Mouse (Mus musculus) urinary bladder, postnatal 4 days (tissue): ENCODE results near the gene Kcna2.

ENCODE experiments used
- DNase-seq, 2 experiments: peaks; one replicate each; pipeline ENCODE4 v3.0.0; 2021 to 2022; ENCODE audit warnings: low spot score in 2 of 2

Kcna2 gene

DNA sequence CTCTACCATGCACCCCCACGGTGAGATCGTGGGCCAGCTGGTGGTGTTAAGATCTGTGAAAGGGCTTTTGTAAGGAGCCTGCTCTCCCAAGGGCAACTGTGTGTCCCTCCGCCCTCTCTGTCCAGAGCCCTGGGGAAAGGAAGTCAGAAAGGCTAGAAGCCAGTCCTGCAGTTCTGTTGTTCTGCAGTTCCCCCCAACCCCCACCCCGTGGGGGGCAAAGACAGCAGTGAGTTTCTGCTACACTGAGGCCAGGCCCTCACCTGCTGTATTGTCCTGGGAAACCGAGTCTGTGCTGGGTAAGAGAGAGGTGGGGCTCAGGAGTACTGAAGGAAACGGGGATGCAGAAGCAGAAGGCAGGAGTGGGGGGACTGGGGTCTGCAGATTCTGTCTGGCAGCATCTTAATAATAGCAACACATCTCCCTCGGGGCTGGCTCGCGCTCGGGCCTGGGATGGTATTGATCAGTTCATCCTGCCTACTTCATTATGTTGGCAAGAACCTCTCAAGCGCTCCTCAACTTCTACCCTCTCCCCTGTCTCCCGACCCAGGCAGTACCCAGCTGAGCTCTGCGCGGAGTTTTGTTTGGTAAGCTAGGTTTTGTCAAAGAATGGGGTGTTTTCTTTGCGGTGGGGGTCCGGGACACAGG, at the start of gene Kcna2:
Gene Kcna2 (plus strand): TSS at position 336 of the 645 bp plus-strand sequence.
- no peak for DNase-seq

DNA sequence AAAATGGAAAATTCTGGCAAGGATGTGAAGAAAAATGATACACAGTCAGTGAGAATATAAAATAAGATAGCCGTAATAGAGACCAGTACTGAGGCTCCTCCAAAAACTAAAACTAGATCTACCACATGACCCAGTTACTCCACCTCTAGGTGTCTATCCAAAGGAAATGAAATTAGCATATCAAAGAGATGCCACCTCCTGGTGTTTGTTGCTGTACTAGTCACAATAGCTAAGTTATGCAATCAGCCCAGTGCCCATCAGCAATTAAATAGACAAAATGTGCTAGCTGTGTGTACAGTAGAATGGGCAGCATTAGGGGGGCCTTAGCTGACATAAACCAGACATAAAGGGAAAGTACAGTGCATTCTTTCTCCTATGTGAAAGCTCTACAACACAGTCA, 39.5 kb upstream of the Kcna2 start:
- no peak for DNase-seq

DNA sequence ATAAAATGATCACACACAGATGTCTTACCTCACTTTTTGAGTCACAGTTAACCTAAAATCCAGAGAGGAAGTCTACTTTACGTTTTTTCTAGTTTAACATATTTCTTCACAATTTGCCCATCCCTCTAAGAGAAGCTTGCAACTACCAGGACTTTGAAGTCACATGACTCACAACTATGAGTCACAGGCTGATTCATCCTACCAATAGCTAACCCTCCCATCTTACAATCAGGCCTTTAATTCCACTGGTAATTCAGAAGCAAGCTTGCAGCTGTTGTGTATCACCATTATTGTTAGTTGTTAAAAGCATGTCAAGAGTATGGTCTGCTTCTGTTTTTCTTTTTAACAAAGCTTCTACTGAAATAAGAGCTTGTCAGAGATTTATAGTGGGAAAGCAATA, 38.2 kb upstream of the Kcna2 start:
- DNase-seq, result no peak

DNA sequence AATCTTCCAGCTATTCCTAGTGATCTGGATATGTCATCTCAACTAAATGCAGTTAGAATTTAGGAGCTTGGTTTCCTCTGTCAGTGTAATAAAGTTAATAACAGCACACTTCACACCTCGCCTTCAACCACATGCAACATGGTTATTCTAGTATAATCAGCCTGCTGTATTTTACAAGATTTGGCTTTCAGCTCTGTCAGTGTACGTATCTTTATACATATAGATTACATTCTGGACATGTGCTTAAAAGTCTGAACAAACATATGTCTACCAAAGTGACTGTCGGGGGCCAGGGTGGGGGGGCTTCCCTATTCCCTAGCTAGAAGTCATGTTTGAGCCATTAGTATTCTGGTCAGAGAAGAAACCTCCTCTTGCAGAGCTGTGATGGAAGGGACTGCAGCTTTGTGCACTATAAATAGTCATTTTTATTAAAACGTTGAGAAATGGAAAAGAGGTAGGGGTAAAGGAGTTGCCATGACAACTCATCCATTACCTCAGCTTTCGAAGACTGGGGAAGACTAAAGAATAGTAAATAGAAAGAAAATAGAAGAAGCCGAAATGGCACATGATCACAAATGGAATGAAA, 35.3 kb upstream of the Kcna2 start:
- DNase-seq, result no peak

DNA sequence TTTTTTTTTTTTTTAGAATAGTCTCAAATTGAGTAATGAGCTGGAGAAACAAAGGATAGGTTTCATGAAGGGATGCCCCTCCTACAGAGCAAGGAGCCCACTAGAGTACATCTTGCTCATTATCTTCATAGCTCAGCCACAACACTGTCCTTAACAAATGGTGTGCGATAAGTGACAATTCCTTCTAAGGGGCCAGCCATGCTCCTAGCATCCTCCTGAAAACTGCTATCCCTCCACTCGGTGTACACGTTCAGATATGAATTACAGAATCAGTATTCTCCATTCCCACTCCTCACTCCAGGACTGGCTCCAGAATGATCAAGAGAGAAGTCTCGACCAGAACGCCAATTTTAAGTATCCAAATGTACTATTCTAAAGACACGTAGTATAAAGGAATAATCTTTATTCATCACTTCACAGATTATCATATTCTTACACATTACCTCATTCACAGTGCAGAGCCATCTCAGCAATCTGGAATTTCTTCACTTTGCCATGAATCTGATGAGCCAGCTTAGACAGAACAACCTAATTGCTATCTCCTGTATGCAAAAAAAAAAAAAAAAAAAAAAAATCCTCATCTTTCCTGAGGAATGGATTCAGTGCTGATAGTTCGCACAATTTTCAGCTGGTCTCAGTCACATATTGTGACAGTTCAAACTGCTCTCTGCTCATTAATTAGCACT, 34.6 kb upstream of the Kcna2 start:
- no peak for DNase-seq

DNA sequence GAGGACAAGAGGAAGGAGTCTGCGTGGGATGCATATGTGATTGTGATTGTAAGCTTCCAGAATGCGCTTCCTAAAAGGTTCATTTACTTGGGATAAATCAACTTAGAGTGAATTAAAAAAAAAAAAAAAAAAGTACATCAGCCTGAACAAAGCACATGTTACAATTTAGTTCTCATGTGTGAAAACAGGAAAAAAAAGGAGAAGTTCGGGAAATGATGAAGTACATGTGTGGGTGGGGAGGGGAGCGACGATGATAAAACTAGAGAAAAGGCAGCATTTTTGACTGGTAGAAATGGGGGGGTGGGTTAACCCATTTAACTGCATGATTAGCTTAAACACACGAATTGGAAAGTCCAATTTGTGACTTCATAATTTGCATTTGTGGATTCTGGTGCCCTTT, 33.7 kb upstream of the Kcna2 start:
- no peak for DNase-seq

DNA sequence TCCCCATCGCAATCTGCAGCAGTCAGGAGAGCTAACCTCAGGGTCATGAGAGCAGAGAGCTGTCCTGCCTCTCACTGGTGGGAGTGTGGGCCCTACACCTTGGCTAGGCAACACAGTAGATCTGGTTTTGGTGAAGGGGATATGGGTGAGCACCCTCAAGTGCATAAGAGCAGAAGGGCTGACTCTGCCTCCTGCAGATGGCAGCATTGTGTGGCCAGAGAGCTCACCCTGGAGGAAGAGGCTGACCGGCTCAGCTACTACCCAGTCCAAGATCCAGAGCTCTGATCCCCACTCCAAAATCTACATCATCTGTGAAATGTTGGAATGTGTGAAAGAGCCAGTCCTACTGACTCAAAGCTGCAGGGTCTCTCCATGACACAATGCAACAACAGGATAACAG, 27.1 kb upstream of the Kcna2 start:
- DNase-seq, result peak in 1 of 2 experiments; percentile 10

DNA sequence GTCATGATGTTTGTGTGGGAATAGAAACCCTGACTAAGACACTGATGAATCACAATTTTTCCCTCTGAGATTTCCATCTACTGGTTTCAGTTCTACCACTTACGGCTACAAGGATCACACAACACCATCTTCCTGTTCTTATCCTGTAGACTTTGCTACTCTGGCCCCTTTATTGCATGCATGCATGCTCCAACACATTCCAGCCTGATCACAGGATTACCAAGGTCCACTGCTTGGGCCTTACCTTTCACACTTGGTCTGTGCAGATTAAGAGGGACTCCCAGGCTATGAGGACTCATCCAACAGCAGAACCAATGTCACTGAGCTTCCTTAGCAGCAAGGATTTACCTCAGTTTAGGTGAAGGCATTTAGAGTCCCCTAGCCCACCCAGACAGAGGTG, 25.2 kb upstream of the Kcna2 start:
- DNase-seq, result no peak

DNA sequence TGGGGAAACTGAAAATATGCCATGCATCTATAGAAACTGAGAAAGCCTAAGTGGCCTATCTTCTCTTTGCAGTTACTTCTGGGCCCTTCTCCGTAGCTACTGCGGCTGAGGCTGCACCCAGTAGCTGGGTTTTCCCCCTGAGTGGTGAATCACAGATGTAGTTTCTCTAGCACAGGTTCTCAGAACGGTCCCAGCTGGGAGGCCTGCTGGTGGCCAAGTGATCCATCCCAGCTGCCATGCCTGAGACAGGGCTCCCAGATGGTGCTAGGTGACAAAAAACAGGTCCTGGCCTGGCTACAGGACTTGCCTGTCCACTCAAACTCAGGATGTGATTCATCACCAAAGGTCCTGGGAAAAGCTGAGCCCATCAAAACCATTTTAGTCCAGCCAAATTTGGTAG, 24.3 kb upstream of the Kcna2 start:
- peak in 1 of 2 experiments; percentile 12 for DNase-seq

DNA sequence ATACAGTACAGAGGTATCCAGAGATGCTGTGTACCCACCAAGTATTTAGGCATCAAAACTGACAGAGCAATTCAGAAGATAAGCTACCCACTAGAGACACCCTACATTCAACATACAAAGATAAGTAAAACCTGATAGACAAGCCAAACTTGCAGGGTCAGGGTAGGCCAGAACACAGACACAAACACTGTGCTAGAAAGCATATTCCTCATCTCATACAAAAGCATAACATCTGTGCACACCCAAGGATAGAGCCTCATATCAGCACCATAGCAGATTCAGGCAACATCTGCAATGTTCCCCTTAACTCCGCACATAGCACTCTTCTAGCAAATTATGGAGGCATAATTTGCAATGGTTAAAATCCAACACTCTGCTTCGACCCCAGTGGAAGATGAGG, 23.8 kb upstream of the Kcna2 start:
- no peak for DNase-seq

DNA sequence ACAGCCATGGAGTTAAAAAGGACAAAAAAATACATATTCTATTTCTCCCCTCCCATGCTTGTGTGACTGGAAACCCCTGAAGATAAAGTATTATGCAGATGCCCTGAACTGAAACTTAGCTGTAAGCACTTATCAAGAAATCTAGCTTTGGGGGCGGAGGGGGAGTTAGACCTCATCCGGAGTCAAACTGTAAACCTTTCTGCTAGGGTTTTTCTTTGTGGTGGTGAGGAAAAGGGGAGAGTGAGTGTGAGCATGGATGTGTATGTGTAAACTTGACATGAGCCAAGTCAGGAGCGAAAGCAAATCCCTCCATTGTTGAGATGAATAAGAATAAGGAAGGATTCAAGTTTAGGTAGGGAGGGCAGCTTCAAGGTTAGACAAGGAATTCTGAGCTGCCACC, 20.1 kb upstream of the Kcna2 start:
- DNase-seq, result no peak

DNA sequence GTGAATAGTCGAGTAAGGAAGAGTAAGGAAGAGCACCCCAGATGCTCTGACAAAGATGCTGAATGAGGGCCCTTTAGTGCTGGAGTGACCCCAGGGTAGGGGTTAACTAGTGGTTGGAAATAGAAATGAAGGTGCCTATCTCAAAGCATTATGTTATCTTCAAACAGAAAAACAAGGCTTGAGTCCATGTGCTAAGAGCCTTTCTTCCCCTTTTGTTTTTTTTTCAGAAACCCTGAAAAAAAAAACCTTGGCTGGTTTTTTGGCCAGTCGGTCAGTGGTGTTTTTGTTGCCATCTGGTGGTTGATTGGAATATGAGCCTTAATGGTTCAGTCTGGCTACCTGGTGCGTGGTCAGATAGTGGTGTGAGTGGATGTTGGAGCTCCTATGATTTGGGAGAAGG, 19.7 kb upstream of the Kcna2 start:
- DNase-seq, result no peak

DNA sequence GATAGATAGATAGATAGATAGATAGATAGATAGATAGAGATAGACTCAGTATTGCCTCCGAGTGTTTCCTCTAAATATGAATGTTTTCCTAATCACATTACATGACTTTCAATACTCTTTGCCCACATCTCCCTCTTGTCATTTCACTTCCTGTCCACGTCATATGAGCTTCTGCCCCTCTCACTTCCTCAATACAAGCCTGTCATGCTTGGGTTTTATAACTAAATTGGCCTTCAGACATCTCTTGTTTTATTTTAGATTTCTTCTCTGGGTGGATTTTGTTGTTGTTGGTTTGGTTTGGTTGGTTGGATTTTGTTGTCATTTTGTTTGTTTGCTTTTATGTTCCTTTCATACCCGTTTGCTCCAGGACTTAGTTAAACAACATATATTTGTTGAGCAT, 16.4 kb upstream of the Kcna2 start:
- no peak for DNase-seq

DNA sequence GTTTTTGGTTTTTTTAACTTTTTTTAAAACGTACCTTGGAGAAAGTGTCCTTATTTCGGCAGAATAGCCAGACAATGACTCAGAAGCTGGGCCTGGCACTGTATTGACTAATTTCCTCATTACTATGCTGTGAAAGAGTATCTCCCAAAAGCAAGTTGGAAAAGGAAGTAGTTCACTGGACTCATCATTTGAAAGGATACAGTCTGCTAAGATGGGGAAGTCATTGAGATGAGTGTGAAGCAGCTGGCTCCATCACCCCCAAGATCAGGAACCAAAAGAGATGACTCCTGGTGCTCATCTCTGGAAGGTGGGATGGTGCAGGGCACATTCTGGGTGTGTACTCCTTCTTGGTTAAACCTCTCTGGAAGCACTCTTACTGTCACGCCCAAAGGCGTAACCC, 13.5 kb upstream of the Kcna2 start:
- no peak for DNase-seq

DNA sequence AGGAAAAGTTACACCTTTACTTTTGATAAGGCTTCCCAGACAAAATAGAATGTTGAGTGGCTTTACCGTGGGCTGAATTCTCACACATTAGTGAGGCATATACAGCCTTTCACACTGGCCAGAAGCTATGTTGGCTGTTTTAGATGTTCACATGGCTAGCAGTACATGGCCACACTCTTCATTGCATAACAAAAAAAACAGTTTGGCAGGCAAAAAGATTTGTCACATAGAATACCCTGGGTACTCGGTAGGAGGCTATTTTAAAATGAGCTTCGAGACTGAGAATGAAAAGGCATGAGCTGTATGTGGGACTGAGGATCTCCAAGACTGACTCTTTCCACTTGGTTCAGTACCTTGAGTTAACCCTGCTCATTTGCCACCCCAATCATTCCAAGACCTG, 12.1 kb upstream of the Kcna2 start:
- DNase-seq, result no peak

DNA sequence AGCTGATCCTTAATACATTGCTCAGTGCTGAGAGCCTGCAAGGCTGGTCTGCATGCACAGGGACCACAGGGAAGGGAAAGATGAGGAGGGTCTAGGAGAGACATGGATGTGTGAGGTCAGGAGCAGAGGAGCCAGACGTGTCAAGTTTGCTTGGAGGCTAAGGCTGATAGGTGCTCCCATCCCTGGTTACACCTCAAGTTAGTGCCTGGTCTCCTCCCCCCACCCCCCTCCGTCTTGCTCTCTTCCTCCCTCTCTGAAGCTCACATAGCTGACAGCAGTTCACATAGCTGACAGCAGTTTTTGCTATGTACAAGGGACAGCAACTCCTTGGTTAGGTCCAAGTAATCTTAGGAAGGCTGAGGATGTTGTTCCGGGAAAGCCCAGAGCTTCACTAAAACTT, 11.5 kb upstream of the Kcna2 start:
- no peak for DNase-seq

DNA sequence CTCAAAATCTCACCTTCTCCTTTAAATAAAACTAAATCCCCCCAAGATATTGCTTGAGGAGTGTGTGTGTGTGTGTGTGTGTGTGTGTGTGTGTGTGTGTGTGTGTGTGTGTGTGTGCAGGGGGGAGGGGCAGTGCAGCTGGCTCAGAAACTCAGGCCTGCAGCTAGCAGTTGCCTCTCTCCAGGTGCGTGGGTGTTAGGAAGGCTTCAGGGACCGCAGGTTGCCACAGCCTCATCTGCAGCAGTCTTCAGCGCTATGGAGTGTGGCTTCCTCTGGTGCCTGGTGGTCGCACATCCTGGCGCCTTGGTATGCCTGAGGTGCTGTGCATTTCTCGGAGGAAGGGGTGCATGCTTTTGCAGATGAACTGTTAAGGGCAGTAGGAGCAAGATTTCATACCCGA, 10.9 kb upstream of the Kcna2 start:
- no peak for DNase-seq

DNA sequence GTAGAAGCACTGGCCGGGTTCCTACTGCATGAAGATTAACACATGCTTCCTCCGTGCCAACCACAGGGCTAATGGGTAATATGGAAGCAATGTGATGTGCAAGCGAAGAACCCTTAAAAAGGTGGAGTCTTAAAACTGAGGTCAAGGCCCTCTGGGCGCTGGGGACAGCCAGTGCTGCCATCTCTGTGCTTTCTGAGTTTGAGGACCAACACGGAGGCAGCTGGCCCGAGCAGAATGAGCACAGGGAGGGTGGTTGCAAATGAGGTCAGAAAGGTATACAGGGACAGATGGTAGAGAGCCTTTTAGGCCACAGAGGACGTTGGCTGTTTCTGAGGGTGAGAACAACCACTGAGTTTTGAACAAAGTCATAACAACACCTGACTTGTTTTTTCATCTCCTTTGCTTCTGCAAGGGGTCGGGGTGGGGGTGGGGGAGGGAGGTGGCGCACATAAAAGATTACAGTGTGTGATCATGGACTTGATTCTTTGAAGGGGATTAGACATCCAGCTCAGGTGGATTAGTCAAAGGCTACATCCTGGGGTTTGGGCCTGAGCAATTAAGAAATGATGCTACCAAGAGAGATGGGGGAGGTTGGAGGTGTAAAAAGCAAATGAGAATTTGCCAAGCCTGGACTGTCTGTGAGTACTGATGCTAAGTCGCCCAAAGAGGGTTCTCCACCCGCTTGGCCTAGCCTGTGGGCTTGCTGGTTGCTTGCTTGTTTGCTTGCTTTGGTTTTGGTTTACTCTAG, 10.4 kb upstream of the Kcna2 start:
- DNase-seq, result no peak

DNA sequence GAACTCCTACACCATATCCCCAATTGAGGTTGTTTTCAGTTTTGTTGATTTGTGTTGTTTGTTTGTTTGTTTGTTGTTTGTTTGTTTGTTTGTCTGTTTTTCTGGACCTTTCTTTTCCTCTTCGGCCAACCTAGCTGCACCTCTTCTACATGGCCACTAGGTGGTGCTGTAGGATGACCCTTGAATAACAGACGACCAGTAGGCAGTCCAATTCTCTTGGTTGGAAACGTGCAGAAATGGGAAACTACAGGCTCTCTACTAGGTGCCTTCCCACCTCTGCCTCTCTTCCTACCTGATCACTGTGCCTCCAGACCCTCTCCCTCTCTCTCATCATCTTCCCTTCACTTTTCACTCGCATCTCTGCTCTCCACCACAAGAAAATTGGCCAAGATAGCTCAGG, 6.9 kb upstream of the Kcna2 start:
- no peak for DNase-seq

DNA sequence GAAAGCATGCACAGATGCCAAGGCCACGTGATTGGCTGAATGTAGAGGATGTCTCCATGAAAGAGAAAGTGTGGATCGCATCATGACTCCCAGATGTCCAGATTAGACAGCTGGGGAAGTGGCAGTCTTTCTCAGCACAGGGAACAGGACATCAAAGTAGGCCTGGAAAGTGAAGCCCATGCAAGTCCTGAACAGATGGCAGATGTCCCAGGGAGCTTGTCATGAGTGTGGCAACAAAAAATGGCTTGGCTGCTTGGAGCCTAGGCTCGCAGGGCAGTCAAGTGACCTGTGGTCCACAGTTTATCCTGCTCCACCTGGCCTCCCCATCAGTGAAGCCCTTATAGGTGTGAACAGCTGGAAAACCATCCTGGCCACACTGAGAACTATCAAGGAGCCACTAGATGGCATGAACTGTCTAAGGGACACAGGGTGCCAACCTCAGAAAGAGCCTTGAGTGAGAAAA, 4.6 kb upstream of the Kcna2 start:
- no peak for DNase-seq

DNA sequence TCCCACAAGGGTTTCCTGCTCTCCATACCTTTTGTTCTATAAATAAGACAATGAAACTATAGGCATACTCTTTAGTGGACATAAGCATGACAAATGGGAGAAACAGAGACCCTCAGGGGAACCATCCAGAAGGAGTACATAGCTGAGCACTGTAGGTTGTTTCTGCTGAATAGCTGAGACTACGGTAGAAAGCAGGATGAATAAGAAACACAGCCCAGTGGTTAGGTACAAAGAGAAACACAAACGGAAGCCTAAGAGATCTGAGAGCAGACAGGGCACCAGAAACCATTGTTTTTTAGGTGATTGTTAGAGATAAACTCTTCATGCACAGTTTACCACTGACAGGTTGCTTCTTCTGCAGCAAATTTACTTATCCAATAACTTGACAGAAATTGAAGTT, 1.1 kb upstream of the Kcna2 start:
- DNase-seq, result no peak

DNA sequence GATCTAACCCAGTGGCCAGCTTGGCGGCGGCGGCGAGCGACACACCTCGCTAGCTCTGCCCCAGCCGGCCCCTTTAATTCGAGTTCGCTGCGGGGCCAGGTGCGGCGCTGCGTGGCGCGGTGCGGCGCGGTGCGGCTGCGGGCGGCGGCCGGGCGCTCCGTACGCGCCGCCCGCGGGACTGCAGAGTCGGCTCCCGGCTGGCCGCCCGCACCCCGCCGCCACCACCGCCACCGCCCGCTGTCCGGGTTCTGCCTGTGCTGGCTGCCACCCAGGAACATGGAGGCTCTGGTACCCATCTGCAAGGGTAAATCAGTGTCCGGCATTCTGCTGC, 475 bp downstream of the Kcna2 start:
- DNase-seq, result no peak
